Mouse (Mus musculus) midbrain, embryonic 15.5 days (tissue): ENCODE measurements around the gene Mllt6. TPM values are rescaled to one million over a fixed set of nuclear protein-coding genes. Genes with fewer than 3 reads are reported as not detected.
A peak's percentile ranks its signal among the peaks of the same experiment; 100 is the strongest.
"Not testable (repeated sequence)": the region's sequence is repeated elsewhere in the genome, so short reads cannot be mapped to it uniquely, and the experiment has no call there.

Experiments used
- ATAC-seq: fragments of 200-750 bp; cut with Nextera tagmentation; replicated peaks from 2 replicates; pipeline ENCODE4 v1.8.0; 2017; ENCODE audit warnings: moderate TSS enrichment
- H3K27ac ChIP-seq: fragments of 300-500 bp; sonication (generic); 2 replicates; pipeline ENCODE4 v1.5.1; 2015; ENCODE audit warnings: mild to moderate bottlenecking, inconsistent platforms
- H3K27me3 ChIP-seq: fragments of 300-500 bp; sonication (generic); replicated peaks from 2 replicates; pipeline ENCODE4 v1.6.1; 2015; ENCODE audit warnings: inconsistent platforms
- H3K36me3 ChIP-seq: fragments of 300-500 bp; sonication (generic); replicated peaks from 2 replicates; pipeline ENCODE4 v1.6.1; 2015; ENCODE audit warnings: inconsistent platforms
- H3K4me1 ChIP-seq: fragments of 300-500 bp; sonication (generic); 2 replicates; pipeline ENCODE4 v1.6.1; 2015; ENCODE audit warnings: inconsistent platforms
- H3K4me2 ChIP-seq: fragments of 300-500 bp; sonication (generic); 2 replicates; pipeline ENCODE4 v1.6.1; 2015; ENCODE audit warnings: inconsistent platforms, mild to moderate bottlenecking, moderate library complexity
- H3K4me3 ChIP-seq: fragments of 300-500 bp; sonication (generic); 2 replicates; pipeline ENCODE4 v1.5.1; 2015; ENCODE audit warnings: mild to moderate bottlenecking, inconsistent platforms
- H3K9ac ChIP-seq: fragments of 300-500 bp; sonication (generic); 2 replicates; pipeline ENCODE4 v1.6.1; 2015; ENCODE audit warnings: mild to moderate bottlenecking, inconsistent platforms
- H3K9me3 ChIP-seq: fragments of 300-500 bp; sonication (generic); 2 replicates; pipeline ENCODE4 v1.6.1; 2016; ENCODE audit warnings: inconsistent platforms
- WGBS: fragments of 180-500 bp; shearing (Covaris S2); methylation state at CpG from one replicate; pipeline ENCODE4 v1.1.7; 2015; ENCODE audit warnings: mixed read lengths; 5-methylcytosine and 5-hydroxymethylcytosine counted together
- polyA plus RNA-seq: library from polyadenylated mRNA; unstranded; fragments of >200 nt; fragmentation: Nextera tagmentation; extraction: Ambion mirVana; gene quantifications from 2 replicates; pipeline ENCODE4 v1.2.1, GENCODE M21; 2015

The Mllt6 gene
- polyA plus RNA-seq, 1 experiment from 2014 or later = 3.9 TPM

- ATAC-seq = no peak
- H3K36me3 ChIP-seq = peaks cover 11% of the 10 kb centered on the region
- H3K4me1 ChIP-seq = peaks cover 39% of the 10 kb centered on the region
- H3K27me3 ChIP-seq = no peaks in the 10 kb centered on the region
- H3K4me3 ChIP-seq = peak overlapping the region; percentile 79
- peak overlapping the region; percentile 61 for H3K4me2 ChIP-seq
- H3K9me3 ChIP-seq = no peaks in the 10 kb centered on the region
- peak overlapping the region; percentile 85; the same call in 1 of the 2 replicates for H3K9ac ChIP-seq
- 43% methylated on average over 15 of the region's 15 CpGs for WGBS
- H3K27ac ChIP-seq = peak overlapping the region; percentile 98
Observed at GRCm38 (mm10) chr11:97701581-97702392, 38.6 kb downstream of the Mllt6 start.

DNA sequence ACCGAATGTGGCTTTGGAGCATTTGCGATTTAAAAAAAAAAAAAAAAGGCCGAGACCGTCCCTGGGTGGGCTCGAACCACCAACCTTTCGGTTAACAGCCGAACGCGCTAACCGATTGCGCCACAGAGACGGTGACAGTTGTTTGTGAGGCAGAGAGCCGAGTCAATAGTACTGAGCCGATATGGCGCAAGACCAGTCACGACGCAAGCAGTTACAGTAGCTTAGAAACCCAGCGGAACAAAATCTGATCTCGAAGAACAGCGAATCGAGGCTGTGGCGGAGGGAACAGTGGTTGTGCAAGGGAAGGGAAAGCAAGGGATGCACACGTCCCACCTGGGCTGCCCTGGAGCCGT is 39.2 kb downstream of the Mllt6 start:
- Histone ChIP-seq H3K4me3 (peak overlapping the region; percentile 79), H3K9me3 (no peaks in the 10 kb centered on the region), H3K9ac (peak overlapping the region; percentile 55), H3K36me3 (peaks cover 17% of the 10 kb centered on the region), H3K27ac (peak overlapping the region; percentile 98), H3K4me2 (peak overlapping the region; percentile 61), H3K4me1 (peaks cover 34% of the 10 kb centered on the region), H3K27me3 (no peaks in the 10 kb centered on the region)
- ATAC-seq = peak; percentile 6
- WGBS = under 1% methylated on average over 24 of the region's 24 CpGs

DNA sequence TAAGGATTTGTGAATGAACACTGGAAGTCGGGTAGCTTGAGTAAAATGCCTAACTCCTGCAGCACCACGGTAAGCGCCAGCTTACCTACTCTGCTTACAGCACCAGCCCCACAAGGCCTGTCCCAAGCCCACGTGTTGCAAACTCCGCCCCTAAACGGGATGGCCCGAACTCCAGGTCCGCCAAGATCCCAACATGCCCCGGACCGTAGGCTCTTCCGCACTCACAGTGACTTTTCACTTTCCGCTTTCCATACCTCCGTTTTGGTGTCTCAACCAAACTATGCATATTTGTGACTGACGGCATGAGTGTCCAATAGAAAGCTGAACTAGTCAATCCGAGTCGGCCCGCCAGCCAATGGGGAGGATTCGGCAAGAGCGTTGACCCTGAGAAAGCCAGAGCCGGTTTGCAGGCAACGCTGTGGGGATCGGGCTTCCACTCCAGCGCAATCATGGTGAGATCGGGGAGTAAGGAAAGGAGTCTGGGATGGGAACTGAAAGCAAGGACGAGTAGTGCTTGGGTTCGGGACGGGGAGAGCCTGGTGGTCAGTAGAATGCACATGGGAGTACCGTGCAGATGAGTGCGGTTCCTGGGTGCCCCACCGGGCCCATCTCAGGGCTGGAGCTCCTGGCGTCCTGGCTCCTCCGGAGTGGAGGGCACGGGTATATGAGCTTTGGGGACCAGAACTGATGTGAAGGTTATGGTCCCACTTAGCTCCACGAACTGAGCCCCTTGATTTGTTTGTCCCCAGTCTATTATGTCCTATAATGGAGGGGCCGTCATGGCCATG is 40.0 kb downstream of the Mllt6 start, which contains the start of gene Psmb3:
TSS of gene Psmb3 (plus strand) at position 361 of the 788 bp plus-strand sequence.
- H3K4me2 ChIP-seq = peak within 1 kb of the TSS; percentile 85
- H3K9ac ChIP-seq = peak within 1 kb of the TSS; percentile 90
- H3K4me1 ChIP-seq = peaks cover 27% of the 10 kb centered on the region
- peaks cover 23% of the 10 kb centered on the region for H3K36me3 ChIP-seq
- H3K27ac ChIP-seq = peak within 1 kb of the TSS; percentile 98
- H3K4me3 ChIP-seq = peak within 1 kb of the TSS; percentile 79
- WGBS = under 1% methylated on average over 35 of the region's 35 CpGs
- H3K27me3 ChIP-seq = no peaks in the 10 kb centered on the region
- peak; percentile 90 for ATAC-seq
- H3K9me3 ChIP-seq = no peaks in the 10 kb centered on the region

GRCm38 (mm10) chr11:97710067-97710466 is 46.9 kb downstream of the Mllt6 start:
- H3K27me3 ChIP-seq, H3K4me3 ChIP-seq, H3K9me3 ChIP-seq, H3K4me2 ChIP-seq, ATAC-seq, H3K9ac ChIP-seq, H3K27ac ChIP-seq, H3K4me1 ChIP-seq: not testable (repeated sequence)
- H3K36me3 ChIP-seq = peaks cover 38% of the 10 kb centered on the region
- WGBS = 83% methylated on average over 2 of the region's 2 CpGs

DNA sequence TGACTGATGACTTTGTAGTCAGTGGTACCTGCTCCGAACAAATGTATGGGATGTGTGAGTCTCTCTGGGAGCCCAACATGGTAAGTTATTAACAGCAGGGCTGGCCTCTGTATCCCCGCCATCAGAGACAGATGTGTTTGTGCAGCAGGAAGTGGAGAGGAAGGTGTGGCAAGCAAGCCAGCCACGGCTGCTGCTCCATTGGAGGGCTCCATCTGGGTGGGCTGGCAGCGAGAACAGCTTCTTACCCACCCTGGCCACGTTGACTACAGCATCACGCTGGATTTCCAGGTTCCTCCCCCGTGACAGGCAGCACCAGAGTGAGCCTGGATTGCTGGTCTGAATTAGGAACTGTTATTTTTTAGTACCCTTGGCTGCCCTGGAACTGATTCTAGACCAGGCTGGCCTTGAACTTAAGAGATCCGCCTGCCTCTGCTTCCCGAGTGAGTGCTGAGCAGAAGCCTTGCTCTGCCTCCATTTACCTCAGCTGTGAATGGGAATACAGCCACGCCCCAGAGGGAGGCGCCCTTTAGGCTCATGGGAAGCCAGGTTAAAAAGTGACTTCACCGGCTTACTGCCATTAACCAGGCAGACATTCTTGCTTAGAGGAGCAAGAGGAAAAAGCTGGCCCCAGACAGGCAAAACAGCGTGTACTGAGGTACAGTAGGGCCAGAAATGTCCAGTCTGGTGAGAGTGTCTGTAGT is 48.1 kb downstream of the Mllt6 start:
- H3K27me3 ChIP-seq = no peaks in the 10 kb centered on the region
- no peak overlapping the region for H3K27ac ChIP-seq
- no peak overlapping the region for H3K4me2 ChIP-seq
- no peak overlapping the region for H3K4me3 ChIP-seq
- H3K9me3 ChIP-seq = no peaks in the 10 kb centered on the region
- peaks cover 32% of the 10 kb centered on the region for H3K36me3 ChIP-seq
- 87% methylated on average over 13 of the region's 13 CpGs for WGBS
- H3K9ac ChIP-seq = no peak overlapping the region
- H3K4me1 ChIP-seq = no peaks in the 10 kb centered on the region
- ATAC-seq = no peak

- H3K4me3 ChIP-seq = no peak overlapping the region
- ATAC-seq = no peak
- H3K9me3 ChIP-seq = no peaks in the 10 kb centered on the region
- no peak overlapping the region for H3K4me2 ChIP-seq
- no peaks in the 10 kb centered on the region for H3K27me3 ChIP-seq
- peaks cover 29% of the 10 kb centered on the region for H3K36me3 ChIP-seq
- H3K4me1 ChIP-seq = no peaks in the 10 kb centered on the region
- WGBS = 94% methylated on average over 15 of the region's 15 CpGs
- no peak overlapping the region for H3K27ac ChIP-seq
- no peak overlapping the region for H3K9ac ChIP-seq
Observed at GRCm38 (mm10) chr11:97712286-97712685, 49.1 kb downstream of the Mllt6 start.

GRCm38 (mm10) chr11:97713896-97714295 is 50.7 kb downstream of the Mllt6 start:
- Histone ChIP-seq H3K9ac (no peak overlapping the region), H3K4me2 (no peak overlapping the region), H3K4me3 (no peak overlapping the region), H3K9me3 (no peaks in the 10 kb centered on the region), H3K4me1 (no peaks in the 10 kb centered on the region), H3K27ac (no peak overlapping the region), H3K36me3 (peaks cover 26% of the 10 kb centered on the region), H3K27me3 (no peaks in the 10 kb centered on the region)
- no peak for ATAC-seq
- WGBS = 90% methylated on average over 8 of the region's 8 CpGs

DNA sequence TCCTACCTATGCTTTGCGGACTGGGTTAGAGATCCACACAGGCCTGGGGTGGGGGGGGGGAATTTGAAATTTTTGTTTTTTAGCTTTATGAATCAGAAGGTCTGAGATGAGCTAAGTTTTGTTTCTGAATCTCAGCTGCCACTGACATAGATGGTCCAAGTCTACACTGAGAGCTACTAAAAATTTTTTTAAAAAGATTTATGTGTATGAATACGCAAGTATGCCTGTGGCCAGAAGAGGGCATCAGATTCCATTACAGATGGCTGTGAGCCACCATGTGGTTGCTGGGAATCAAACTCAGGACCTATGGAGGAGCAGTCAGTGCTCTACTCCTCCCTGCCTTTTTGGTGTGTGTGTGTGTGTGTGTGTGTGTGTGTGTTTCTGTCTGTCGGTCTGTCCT is 51.1 kb downstream of the Mllt6 start:
- ATAC-seq = no peak
- H3K27me3 ChIP-seq = no peaks in the 10 kb centered on the region
- no peak overlapping the region for H3K4me2 ChIP-seq
- H3K4me1 ChIP-seq = no peaks in the 10 kb centered on the region
- H3K27ac ChIP-seq = no peak overlapping the region
- no peaks in the 10 kb centered on the region for H3K9me3 ChIP-seq
- H3K36me3 ChIP-seq = peaks cover 28% of the 10 kb centered on the region
- WGBS = over 99% methylated on average over 3 of the region's 3 CpGs
- H3K9ac ChIP-seq = no peak overlapping the region
- no peak overlapping the region for H3K4me3 ChIP-seq

GRCm38 (mm10) chr11:97714784-97715760 is 51.9 kb downstream of the Mllt6 start:
- H3K36me3 ChIP-seq = peaks cover 35% of the 10 kb centered on the region
- 94% methylated on average over 14 of the region's 14 CpGs for WGBS
- no peak for ATAC-seq

DNA sequence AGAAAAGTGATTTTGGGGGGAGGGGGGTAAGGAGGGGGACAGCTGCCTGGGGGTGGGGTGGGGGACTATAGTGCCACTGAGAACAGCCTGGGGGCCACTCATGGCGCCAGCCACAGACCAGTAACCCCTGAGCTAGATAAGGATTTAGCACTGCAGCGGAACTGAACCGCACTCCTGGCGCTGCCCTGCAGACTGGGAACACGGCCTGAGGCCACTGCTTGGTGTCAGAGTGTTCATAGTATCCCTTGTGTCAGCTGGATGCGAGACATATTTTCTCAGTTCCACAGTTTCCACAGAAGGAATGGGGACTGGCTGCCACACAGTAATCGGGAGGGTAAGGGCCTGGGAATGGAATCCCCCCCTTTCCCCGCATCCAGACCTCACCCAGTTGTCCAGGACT is 52.8 kb downstream of the Mllt6 start:
- Histone ChIP-seq H3K9me3 (no peaks in the 10 kb centered on the region), H3K36me3 (peaks cover 44% of the 10 kb centered on the region), H3K9ac (no peak overlapping the region), H3K4me3 (no peak overlapping the region), H3K27ac (no peak overlapping the region), H3K4me2 (no peak overlapping the region), H3K27me3 (no peaks in the 10 kb centered on the region), H3K4me1 (no peaks in the 10 kb centered on the region)
- 80% methylated on average over 8 of the region's 8 CpGs for WGBS
- no peak for ATAC-seq

More at GRCm38 (mm10) chr11:97714784-97715760, 51.9 kb downstream of the Mllt6 start:
- Histone ChIP-seq H3K9ac (no peak overlapping the region), H3K4me1 (no peaks in the 10 kb centered on the region), H3K4me3 (no peak overlapping the region), H3K4me2 (no peak overlapping the region), H3K9me3 (no peaks in the 10 kb centered on the region), H3K27ac (no peak overlapping the region), H3K27me3 (no peaks in the 10 kb centered on the region)
